In genomic region chr9:65293973-65294715, GRCm38 (mm10) we compare ENCODE assay signal across 7 mouse cellular contexts. TPM values are rescaled to one million over a fixed set of nuclear protein-coding genes. Genes with fewer than 3 reads are reported as not detected.
A peak's percentile ranks its signal among the peaks of the same experiment; 100 is the strongest.
DNase-seq lines count a peak whose midpoint lies in the region; ATAC-seq lines count a peak whose summit lies in the region.

Gene Clpx (plus strand): TSS chr9:65294260.

- peak; percentile 92 for ATAC-seq in embryonic facial prominence, embryonic 11.5 days (replicated peaks; ENCODE audit: insufficient number of reproducible peaks, low FRiP score, low TSS enrichment, low read depth)
- peak; percentile 94 for ATAC-seq in granulocyte monocyte progenitor cell, adult 5-6 weeks (replicated peaks; ENCODE audit: poor library complexity, severe bottlenecking)
- ATAC-seq in midbrain, embryonic 13.5 days = peak; percentile 98

- peak within 1 kb of the TSS; percentile 88 for H3K9ac ChIP-seq in embryonic facial prominence, embryonic 11.5 days (replicated peaks; ENCODE audit: low read length)
- peak within 1 kb of the TSS; percentile 93 for H3K9ac ChIP-seq in midbrain, embryonic 13.5 days (replicated peaks)

- peak within 1 kb of the TSS; percentile 40 for H3K4me2 ChIP-seq in embryonic facial prominence, embryonic 11.5 days (ENCODE audit: low read depth, low read length)
- peak within 1 kb of the TSS; percentile 93 for H3K4me2 ChIP-seq in midbrain, embryonic 13.5 days (replicated peaks)

- no peaks in the 10 kb centered on the region for H3K9me3 ChIP-seq in embryonic facial prominence, embryonic 11.5 days (replicated peaks; ENCODE audit: control insufficient read depth, low read length)
- H3K9me3 ChIP-seq in limb, embryonic 10.5 days (replicated peaks) = no peaks in the 10 kb centered on the region
- H3K9me3 ChIP-seq in midbrain, embryonic 13.5 days = no peaks in the 10 kb centered on the region

- H3K4me3 ChIP-seq in embryonic facial prominence, embryonic 11.5 days (ENCODE audit: low read depth, low read length) = peak within 1 kb of the TSS; percentile 92
- peak within 1 kb of the TSS; percentile 86 for H3K4me3 ChIP-seq in limb, embryonic 10.5 days
- peak within 1 kb of the TSS; percentile 97 for H3K4me3 ChIP-seq in midbrain, embryonic 13.5 days (replicated peaks)

- no peaks in the 10 kb centered on the region; the same call in 1 of the 2 replicates for H3K4me1 ChIP-seq in embryonic facial prominence, embryonic 11.5 days (ENCODE audit: control insufficient read depth, insufficient read depth, low read length)
- peaks cover 19% of the 10 kb centered on the region for H3K4me1 ChIP-seq in limb, embryonic 10.5 days
- H3K4me1 ChIP-seq in midbrain, embryonic 13.5 days (replicated peaks) = peaks cover 26% of the 10 kb centered on the region

- no peaks in the 10 kb centered on the region for H3K27me3 ChIP-seq in embryonic facial prominence, embryonic 11.5 days (ENCODE audit: control insufficient read depth, insufficient read depth, low read length)
- H3K27me3 ChIP-seq in limb, embryonic 10.5 days (ENCODE audit: low read depth, poor library complexity, severe bottlenecking) = no peaks in the 10 kb centered on the region
- no peaks in the 10 kb centered on the region for H3K27me3 ChIP-seq in midbrain, embryonic 13.5 days

- H3K36me3 ChIP-seq in embryonic facial prominence, embryonic 11.5 days (replicated peaks; ENCODE audit: control insufficient read depth, insufficient read depth, low read depth, low read length) = no peaks in the 10 kb centered on the region
- H3K36me3 ChIP-seq in limb, embryonic 10.5 days = peaks cover 17% of the 10 kb centered on the region
- H3K36me3 ChIP-seq in midbrain, embryonic 13.5 days = 0 out of 2 replicates have a peak, but pooled peaks cover 7% of the 10 kb centered on the region

- peak; percentile 99 for DNase-seq in adrenal gland, postnatal 14 days
- DNase-seq in embryonic facial prominence, embryonic 11.5 days (ENCODE audit: low spot score) = peak; percentile 100
- DNase-seq in kidney, adult 11 months = peak; percentile 97
- DNase-seq in limb, embryonic 10.5 days (ENCODE audit: low spot score) = peak; percentile 99
- DNase-seq in spleen, adult 12 weeks (ENCODE audit: low spot score) = peak; percentile 93

- under 1% methylated on average over 70 of the region's 71 CpGs for WGBS in embryonic facial prominence, embryonic 11.5 days
- WGBS in limb, embryonic 10.5 days = under 1% methylated on average over 71 of the region's 71 CpGs
- under 1% methylated on average over 71 of the region's 71 CpGs for WGBS in midbrain, embryonic 13.5 days

- H3K27ac ChIP-seq in embryonic facial prominence, embryonic 11.5 days (replicated peaks; ENCODE audit: low read depth, low read length) = peak within 1 kb of the TSS; percentile 67; the same call in 1 of the 2 replicates
- peak within 1 kb of the TSS; percentile 90 for H3K27ac ChIP-seq in limb, embryonic 10.5 days
- peak within 1 kb of the TSS; percentile 83 for H3K27ac ChIP-seq in midbrain, embryonic 13.5 days

RNA-seq across cellular contexts. Expression of gene Clpx, which starts in this region (rescaled TPM):
- 132 and 152 TPM in 2 replicates for total RNA-seq in adrenal gland, postnatal 14 days (2021)
- polyA plus RNA-seq in embryonic facial prominence, embryonic 11.5 days (2014; fragmentation: Nextera tagmentation; extraction: Ambion mirVana) = 60.1 and 64.3 TPM in 2 replicates
- total RNA-seq in granulocyte monocyte progenitor cell, adult 5-6 weeks (2014; fragmentation: Nextera tagmentation) = 15.8 and 24.0 TPM in 2 replicates
- 44.3 and 51.7 TPM in 2 replicates for total RNA-seq in granulocyte monocyte progenitor cell, adult 5-6 weeks (2017)
- 45.5 and 52.7 TPM in 2 replicates for polyA plus RNA-seq in limb, embryonic 10.5 days (2016; fragmentation: Nextera tagmentation; extraction: Ambion mirVana)
- polyA plus RNA-seq in midbrain, embryonic 13.5 days (2015; fragmentation: Nextera tagmentation; extraction: Ambion mirVana) = 42.5 and 44.1 TPM in 2 replicates

Comparison
In these comparisons a context has a peak if more than half of its experiments do, and no peak if none do; other contexts are left out.
1. Peak in every context shown above with its lines: DNase-seq, ATAC-seq, H3K4me3 ChIP-seq and H3K27ac ChIP-seq.